8 mouse cellular contexts compared by ENCODE assay signal in the genomic region with DNA sequence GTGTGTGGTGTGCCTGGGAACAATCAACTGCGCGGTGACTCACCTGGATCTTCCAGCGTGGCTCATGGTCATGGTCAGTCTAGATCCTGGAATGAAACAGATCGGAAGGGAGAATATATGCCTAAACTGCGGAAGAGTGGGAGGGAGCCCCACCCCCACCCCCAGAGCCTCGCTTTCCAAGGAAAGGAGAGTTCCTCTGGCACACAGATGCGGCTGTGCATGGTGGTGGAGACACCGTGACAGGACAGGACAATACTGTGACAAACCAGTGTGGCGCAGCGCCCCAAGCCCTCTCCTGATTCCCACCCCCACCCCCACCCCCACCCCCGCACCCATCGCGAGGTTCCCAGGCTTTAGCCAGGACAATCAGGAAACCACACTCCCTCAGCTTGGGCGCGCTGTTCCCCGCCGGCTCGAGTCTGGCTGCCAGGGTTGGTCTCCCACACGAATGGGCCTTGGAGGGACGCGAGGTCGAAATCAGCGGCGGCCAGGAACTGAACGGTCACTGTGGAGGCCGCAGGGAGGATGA. TPM values are rescaled to one million over a fixed set of nuclear protein-coding genes. Genes with fewer than 3 reads are reported as not detected.
DNase-seq lines count a peak whose midpoint lies in the region; ATAC-seq and TF ChIP-seq lines count a peak whose summit lies in the region.

No protein-coding gene starts in this region.

- H3K4me3 ChIP-seq in kidney, postnatal 0 days (replicated peaks; ENCODE audit: low read depth, low read length): peak overlapping the region; percentile 76
- peak overlapping the region; percentile 57 for H3K4me3 ChIP-seq in brown adipose tissue, adult 24 weeks (ENCODE audit: insufficient read depth, low read depth, low read length)
- H3K4me3 ChIP-seq in hindbrain, embryonic 11.5 days (ENCODE audit: low read depth, low read length): peak overlapping the region; percentile 93
- H3K4me3 ChIP-seq in midbrain, embryonic 13.5 days (replicated peaks): peak overlapping the region; percentile 87

- peak; percentile 9 for DNase-seq in kidney, postnatal 0 days (ENCODE audit: low spot score)
- DNase-seq in kidney, postnatal 25 days: no peak
- DNase-seq in hindbrain, embryonic 11.5 days (ENCODE audit: low spot score): peak; percentile 35
- no peak for DNase-seq in left cerebral cortex, postnatal 14 days (ENCODE audit: low spot score in 2 of 2)
- DNase-seq in natural killer cell, adult 2 months (ENCODE audit: low spot score in 2 of 2): no peak
- no peak for DNase-seq in cerebellum, postnatal 14 days

- WGBS in kidney, postnatal 0 days: 5% methylated on average over 26 of the region's 26 CpGs
- WGBS in hindbrain, embryonic 11.5 days: 4% methylated on average over 23 of the region's 26 CpGs
- 3% methylated on average over 26 of the region's 26 CpGs for WGBS in midbrain, embryonic 13.5 days

- no peaks in the 10 kb centered on the region for H3K36me3 ChIP-seq in kidney, postnatal 0 days (ENCODE audit: insufficient read depth, low read length)
- H3K36me3 ChIP-seq in hindbrain, embryonic 11.5 days (ENCODE audit: control insufficient read depth, insufficient read depth, low read length): no peaks in the 10 kb centered on the region
- peaks cover 25% of the 10 kb centered on the region for H3K36me3 ChIP-seq in midbrain, embryonic 13.5 days

- H3K27me3 ChIP-seq in kidney, postnatal 0 days (ENCODE audit: insufficient read depth, low read length): no peaks in the 10 kb centered on the region
- H3K27me3 ChIP-seq in hindbrain, embryonic 11.5 days (ENCODE audit: control insufficient read depth, insufficient read depth, low read length): no peaks in the 10 kb centered on the region
- no peaks in the 10 kb centered on the region for H3K27me3 ChIP-seq in midbrain, embryonic 13.5 days

- peak overlapping the region; percentile 71 for H3K9ac ChIP-seq in kidney, postnatal 0 days (ENCODE audit: low read depth, low read length)
- peak overlapping the region; percentile 92 for H3K9ac ChIP-seq in hindbrain, embryonic 11.5 days (ENCODE audit: low read depth, low read length)
- peak overlapping the region; percentile 94 for H3K9ac ChIP-seq in midbrain, embryonic 13.5 days (replicated peaks)

- intact Hi-C loops in left cerebral cortex, postnatal 14 days (cut with DNase I): no loop called here

- peaks cover 3% of the 10 kb centered on the region; the same call in 1 of the 2 replicates for H3K4me1 ChIP-seq in kidney, postnatal 0 days (replicated peaks; ENCODE audit: insufficient read depth, low read length)
- H3K4me1 ChIP-seq in brown adipose tissue, adult 24 weeks (ENCODE audit: control insufficient read depth, insufficient read depth, insufficient read length, low read length): no peaks in the 10 kb centered on the region
- H3K4me1 ChIP-seq in hindbrain, embryonic 11.5 days (replicated peaks; ENCODE audit: control insufficient read depth, insufficient read depth, low read length): peaks cover 3% of the 10 kb centered on the region
- H3K4me1 ChIP-seq in midbrain, embryonic 13.5 days (replicated peaks): peaks cover 46% of the 10 kb centered on the region

- peak overlapping the region; percentile 98 for H3K4me2 ChIP-seq in kidney, postnatal 0 days (ENCODE audit: low read length)
- peak overlapping the region; percentile 91 for H3K4me2 ChIP-seq in hindbrain, embryonic 11.5 days (replicated peaks; ENCODE audit: low read depth, low read length)
- H3K4me2 ChIP-seq in midbrain, embryonic 13.5 days (replicated peaks): peak overlapping the region; percentile 81

- ATAC-seq in kidney, postnatal 0 days (replicated peaks; ENCODE audit: low FRiP score, low read depth): peak; percentile 23; the same call in 1 of the 2 replicates
- ATAC-seq in hindbrain, embryonic 11.5 days (ENCODE audit: low FRiP score): peak; percentile 71
- ATAC-seq in midbrain, embryonic 13.5 days: peak; percentile 65

- no peak overlapping the region for H3K27ac ChIP-seq in kidney, postnatal 0 days
- H3K27ac ChIP-seq in brown adipose tissue, adult 24 weeks (replicated peaks; ENCODE audit: low read depth, low read length): no peak overlapping the region
- H3K27ac ChIP-seq in hindbrain, embryonic 11.5 days (ENCODE audit: low read depth, low read length): peak overlapping the region; percentile 91
- H3K27ac ChIP-seq in midbrain, embryonic 13.5 days: peak overlapping the region; percentile 94

- no peaks in the 10 kb centered on the region for H3K9me3 ChIP-seq in kidney, postnatal 0 days (replicated peaks; ENCODE audit: low read length)
- H3K9me3 ChIP-seq in hindbrain, embryonic 11.5 days (ENCODE audit: control insufficient read depth, low read length): no peaks in the 10 kb centered on the region
- H3K9me3 ChIP-seq in midbrain, embryonic 13.5 days: no peaks in the 10 kb centered on the region

- no peak for TF ChIP-seq CTCF in kidney, postnatal 0 days (IDR thresholded peaks at IDR 0.05; ENCODE audit: low read depth)

RNA-seq across cellular contexts. Expression of gene Gm1673, which starts 0.4 kb away (rescaled TPM):
- 85.9 and 90.0 TPM in 2 replicates for polyA plus RNA-seq in kidney, postnatal 0 days (2015; fragmentation: Nextera tagmentation; extraction: Ambion mirVana)
- polyA plus RNA-seq in brown adipose tissue, adult 24 weeks (2012; ENCODE audit: insufficient read depth, insufficient read length, missing spikeins): 2.5 TPM in 1 of 2 replicates, not detected in the other
- polyA plus RNA-seq in hindbrain, embryonic 11.5 days (2014; fragmentation: Nextera tagmentation; extraction: Ambion mirVana): 236 and 250 TPM in 2 replicates
- polyA plus RNA-seq in midbrain, embryonic 13.5 days (2015; fragmentation: Nextera tagmentation; extraction: Ambion mirVana): 563 and 613 TPM in 2 replicates
- total RNA-seq in left cerebral cortex, postnatal 14 days (2021): 100 to 1,000 TPM; 101 to 117 TPM

RNA-seq across cellular contexts. Expression of gene Nat8l, which starts 13.0 kb away (rescaled TPM):
- 0.17 and 0.25 TPM in 2 replicates for polyA plus RNA-seq in kidney, postnatal 0 days (2015; fragmentation: Nextera tagmentation; extraction: Ambion mirVana)
- polyA plus RNA-seq in brown adipose tissue, adult 24 weeks (2012; ENCODE audit: insufficient read depth, insufficient read length, missing spikeins): 66.7 and 81.4 TPM in 2 replicates
- polyA plus RNA-seq in hindbrain, embryonic 11.5 days (2014; fragmentation: Nextera tagmentation; extraction: Ambion mirVana): 1.2 and 1.4 TPM in 2 replicates
- polyA plus RNA-seq in midbrain, embryonic 13.5 days (2015; fragmentation: Nextera tagmentation; extraction: Ambion mirVana): 3.0 and 3.8 TPM in 2 replicates
- total RNA-seq in left cerebral cortex, postnatal 14 days (2021): 100 to 1,000 TPM; 123 to 129 TPM

RNA-seq across cellular contexts. Expression of gene Nelfa, which starts 46.6 kb away (rescaled TPM):
- polyA plus RNA-seq in kidney, postnatal 0 days (2015; fragmentation: Nextera tagmentation; extraction: Ambion mirVana): 41.0 and 42.8 TPM in 2 replicates
- 8.4 and 9.2 TPM in 2 replicates for polyA plus RNA-seq in brown adipose tissue, adult 24 weeks (2012; ENCODE audit: insufficient read depth, insufficient read length, missing spikeins)
- 45.9 and 50.8 TPM in 2 replicates for polyA plus RNA-seq in hindbrain, embryonic 11.5 days (2014; fragmentation: Nextera tagmentation; extraction: Ambion mirVana)
- 47.7 and 49.9 TPM in 2 replicates for polyA plus RNA-seq in midbrain, embryonic 13.5 days (2015; fragmentation: Nextera tagmentation; extraction: Ambion mirVana)
- 10 to 100 TPM; 18.3 to 19.4 TPM for total RNA-seq in left cerebral cortex, postnatal 14 days (2021)

Comparison
In these comparisons a context has a peak if more than half of its experiments do, and no peak if none do; other contexts are left out.
1. DNase-seq: peak in kidney, postnatal 0 days (single experiment) and hindbrain, embryonic 11.5 days (single experiment); none in kidney, postnatal 25 days (0 of 2), left cerebral cortex, postnatal 14 days (0 of 2), natural killer cell, adult 2 months (0 of 2) and cerebellum, postnatal 14 days (0 of 2).
2. H3K27ac ChIP-seq: peak in hindbrain, embryonic 11.5 days (single experiment) and midbrain, embryonic 13.5 days (single experiment); none in kidney, postnatal 0 days (single experiment) and brown adipose tissue, adult 24 weeks (single experiment).
3. RNA of gene Gm1673, which starts 0.4 kb away (polyA plus RNA-seq): 563 to 613 TPM in midbrain, embryonic 13.5 days, 236 to 250 TPM in hindbrain, embryonic 11.5 days and 85.9 to 90.0 TPM in kidney, postnatal 0 days; 2.5 TPM in brown adipose tissue, adult 24 weeks; every median in the first group is over 10 times any median in the second.
4. RNA of gene Nat8l, which starts 13.0 kb away (polyA plus RNA-seq): 66.7 to 81.4 TPM in brown adipose tissue, adult 24 weeks; 3.0 to 3.8 TPM in midbrain, embryonic 13.5 days, 1.2 to 1.4 TPM in hindbrain, embryonic 11.5 days and 0.17 to 0.25 TPM in kidney, postnatal 0 days; every median in the first group is over 10 times any median in the second.
5. Peak in every context shown above with its lines, with median percentiles within 50 percentile points of each other: ATAC-seq, H3K4me2 ChIP-seq, H3K4me3 ChIP-seq and H3K9ac ChIP-seq.